Mouse (Mus musculus) layer of hippocampus, postnatal 14 days (tissue): ENCODE data around the gene Lrrc4. TPM values are rescaled to one million over a fixed set of nuclear protein-coding genes. Genes with fewer than 3 reads are reported as not detected.

ENCODE experiments used
- DNase-seq, 2 experiments: peaks; one replicate each; pipeline ENCODE4 v3.0.0; 2021 to 2022; ENCODE audit warnings: low spot score in 2 of 2, mixed read lengths in 1 of 2
- total RNA-seq, 2 experiments: library from RNA; stranded (reverse); gene quantifications; 2 replicates each; pipeline ENCODE4 v1.2.3; 2021

The Lrrc4 gene
- total RNA-seq, 2 experiments from 2014 or later = 67.6 to 70.8 TPM

- no peak for DNase-seq
Observed at GRCm38 (mm10) chr6:28827565-28827964, 4.0 kb downstream of the Lrrc4 start.

- no peak for DNase-seq
Observed at GRCm38 (mm10) chr6:28826689-28827389, 4.7 kb downstream of the Lrrc4 start.

GRCm38 (mm10) chr6:28825894-28826293 is 5.7 kb downstream of the Lrrc4 start:
- DNase-seq = no peak

- no peak for DNase-seq
Observed at GRCm38 (mm10) chr6:28823802-28824201, 7.7 kb downstream of the Lrrc4 start.

GRCm38 (mm10) chr6:28823375-28823774 is 8.2 kb downstream of the Lrrc4 start:
- no peak for DNase-seq

- no peak for DNase-seq
Observed at GRCm38 (mm10) chr6:28822296-28822695, 9.3 kb downstream of the Lrrc4 start.

GRCm38 (mm10) chr6:28819509-28820358 is 11.8 kb downstream of the Lrrc4 start:
- no peak for DNase-seq

- no peak for DNase-seq
Observed at GRCm38 (mm10) chr6:28817039-28817438, 14.5 kb downstream of the Lrrc4 start.

- DNase-seq = no peak
Observed at GRCm38 (mm10) chr6:28814895-28815294, 16.7 kb downstream of the Lrrc4 start.

GRCm38 (mm10) chr6:28813057-28813456 is 18.5 kb downstream of the Lrrc4 start:
- no peak for DNase-seq

- DNase-seq = no peak
Observed at GRCm38 (mm10) chr6:28804751-28805150, 26.8 kb downstream of the Lrrc4 start.

GRCm38 (mm10) chr6:28803678-28804279 is 27.8 kb downstream of the Lrrc4 start:
- no peak for DNase-seq

GRCm38 (mm10) chr6:28800976-28801375 is 30.6 kb downstream of the Lrrc4 start:
- DNase-seq = peak in 1 of 2 experiments; percentile 46

- no peak for DNase-seq
Observed at GRCm38 (mm10) chr6:28799818-28800217, 31.7 kb downstream of the Lrrc4 start.

GRCm38 (mm10) chr6:28795792-28796515 is 35.6 kb downstream of the Lrrc4 start:
- DNase-seq = no peak

- no peak for DNase-seq
Observed at GRCm38 (mm10) chr6:28795380-28795779, 36.2 kb downstream of the Lrrc4 start.

- DNase-seq = no peak
Observed at GRCm38 (mm10) chr6:28791809-28792208, 39.7 kb downstream of the Lrrc4 start.

- DNase-seq = no peak
Observed at GRCm38 (mm10) chr6:28791183-28791582, 40.4 kb downstream of the Lrrc4 start.

- no peak for DNase-seq
Observed at GRCm38 (mm10) chr6:28789685-28790084, 41.9 kb downstream of the Lrrc4 start.

GRCm38 (mm10) chr6:28787133-28787532 is 44.4 kb downstream of the Lrrc4 start:
- no peak for DNase-seq

GRCm38 (mm10) chr6:28785770-28786169 is 45.8 kb downstream of the Lrrc4 start:
- DNase-seq = no peak
